Mouse (Mus musculus) embryo, embryonic 11.5 days (tissue): ENCODE data around the gene S100a7a.

Experiments
- DNase-seq: peaks from one replicate; pipeline ENCODE4 v3.0.0-alpha.2; 2012; ENCODE audit warnings: low read depth, low spot score

Gene S100a7a

DNA sequence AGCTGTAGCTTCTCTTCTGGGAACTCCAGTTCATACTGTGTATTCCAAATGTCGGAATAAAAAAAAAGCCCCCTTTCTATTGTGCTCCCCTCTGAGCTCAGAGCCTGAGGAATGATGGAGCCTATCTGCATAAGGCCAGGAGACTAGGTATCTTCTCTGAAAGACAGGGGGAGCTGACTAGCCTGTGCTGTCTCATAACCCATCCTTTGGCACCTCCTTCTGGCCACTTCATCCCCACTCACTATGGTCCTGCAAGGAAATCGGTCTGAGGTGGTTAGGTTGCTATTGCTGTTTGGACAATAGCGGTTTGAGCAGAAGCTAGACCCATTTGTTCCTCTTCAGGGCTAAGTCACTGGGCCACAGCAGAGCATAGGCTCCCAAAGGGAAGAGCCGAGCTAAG is 26.0 kb upstream of the S100a7a start:
- no peak for DNase-seq

DNA sequence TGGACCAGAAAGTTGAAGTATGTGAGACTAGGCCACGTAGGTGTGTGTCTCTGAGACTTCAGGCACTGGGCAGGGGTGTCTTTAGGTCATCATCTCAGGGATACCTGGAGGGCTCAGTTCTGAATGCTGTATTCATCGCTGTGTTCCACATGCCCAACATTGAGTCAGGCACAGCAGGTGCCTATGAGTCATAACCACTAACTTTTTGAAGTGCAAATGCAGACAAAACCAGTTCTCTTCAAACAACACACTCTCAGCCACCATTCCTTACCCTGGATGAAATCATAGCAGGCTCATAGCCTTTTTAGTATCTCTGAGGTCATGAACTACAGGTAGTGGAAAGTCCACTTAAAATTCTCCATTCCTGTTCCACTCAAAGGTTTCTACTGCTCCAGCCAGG is 24.5 kb upstream of the S100a7a start:
- no peak for DNase-seq

DNA sequence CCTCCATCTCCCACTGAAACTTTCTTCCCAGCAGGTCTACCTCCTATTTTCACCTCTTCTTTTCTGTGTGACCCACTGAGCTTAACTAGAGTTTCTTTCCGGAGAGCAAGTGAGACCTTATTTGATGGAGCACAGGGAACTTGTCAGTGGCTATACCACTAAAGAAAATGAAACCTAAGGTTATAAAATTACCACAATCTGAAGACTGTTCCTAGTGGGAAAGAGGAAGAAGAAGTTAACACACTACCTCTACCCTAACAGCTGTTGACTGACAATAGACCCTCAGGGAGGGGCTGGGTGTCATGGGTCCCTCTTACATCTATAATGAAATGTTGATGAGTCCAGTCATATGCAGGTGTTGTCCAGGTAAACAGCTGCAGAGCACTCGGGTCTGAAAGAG is 21.8 kb upstream of the S100a7a start:
- no peak for DNase-seq

DNA sequence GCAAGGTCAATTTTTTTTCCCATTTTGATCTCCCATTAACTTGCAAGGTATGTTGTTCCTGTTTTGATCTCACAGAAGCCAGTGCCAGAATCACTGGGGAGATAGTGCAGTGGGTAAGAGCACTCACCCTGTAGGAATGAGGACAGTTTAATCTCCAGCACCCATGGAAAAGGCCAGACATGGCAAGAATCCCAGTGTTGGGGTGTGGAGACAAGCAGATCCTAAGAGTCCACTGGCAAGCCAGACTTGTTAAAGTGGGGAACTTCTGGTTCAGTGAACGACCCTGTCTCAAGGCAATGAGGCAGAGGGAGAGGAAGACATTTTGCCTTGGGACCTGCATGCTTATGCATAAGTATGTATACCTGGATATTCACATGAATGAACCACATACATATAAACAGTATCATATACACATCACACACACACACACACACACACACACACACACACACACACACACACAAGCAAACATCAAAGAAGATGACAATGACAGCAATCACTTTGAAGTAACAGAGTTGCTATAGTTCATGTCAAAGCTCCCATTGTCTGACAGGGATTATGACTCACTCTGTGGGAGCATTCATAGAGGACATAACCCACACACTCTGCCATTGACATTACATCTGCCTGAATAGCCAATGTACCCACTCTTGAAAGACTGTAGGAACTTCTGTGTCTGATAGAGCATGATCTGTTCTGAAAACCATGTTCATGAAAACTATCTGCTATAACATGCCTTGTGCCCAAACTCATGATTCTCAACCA is 15.1 kb upstream of the S100a7a start:
- no peak for DNase-seq

DNA sequence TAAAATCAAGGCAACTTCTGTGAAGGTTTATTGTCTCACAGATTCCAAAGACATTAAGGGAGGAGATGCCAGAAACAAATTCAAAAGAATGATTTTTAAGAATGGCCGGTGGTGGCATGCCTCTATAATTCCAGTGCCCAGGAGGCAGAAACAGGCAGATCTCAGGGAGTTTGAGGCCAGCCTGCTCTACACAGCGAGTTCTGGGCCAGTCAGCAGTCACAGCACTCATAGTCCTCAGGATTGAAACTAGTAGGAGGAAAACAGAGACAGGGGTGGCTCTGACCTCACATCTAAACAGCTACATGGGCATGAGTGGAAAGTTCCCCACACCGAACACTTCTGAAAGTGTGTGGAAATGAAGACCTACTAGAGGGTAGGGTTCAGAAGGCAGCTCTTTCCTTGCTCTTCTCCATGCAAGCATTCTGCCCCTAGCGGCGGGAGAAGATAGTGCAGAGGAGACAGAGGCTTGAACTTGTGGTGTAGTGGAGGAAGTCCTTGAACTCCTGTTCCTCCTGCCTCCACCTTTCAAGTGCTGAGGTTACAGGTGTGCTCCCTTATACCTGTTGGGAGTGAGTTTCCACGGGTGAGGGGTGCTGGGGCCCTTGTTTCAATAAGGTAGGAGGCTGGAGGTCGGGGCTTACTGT is 14.2 kb upstream of the S100a7a start:
- no peak for DNase-seq

DNA sequence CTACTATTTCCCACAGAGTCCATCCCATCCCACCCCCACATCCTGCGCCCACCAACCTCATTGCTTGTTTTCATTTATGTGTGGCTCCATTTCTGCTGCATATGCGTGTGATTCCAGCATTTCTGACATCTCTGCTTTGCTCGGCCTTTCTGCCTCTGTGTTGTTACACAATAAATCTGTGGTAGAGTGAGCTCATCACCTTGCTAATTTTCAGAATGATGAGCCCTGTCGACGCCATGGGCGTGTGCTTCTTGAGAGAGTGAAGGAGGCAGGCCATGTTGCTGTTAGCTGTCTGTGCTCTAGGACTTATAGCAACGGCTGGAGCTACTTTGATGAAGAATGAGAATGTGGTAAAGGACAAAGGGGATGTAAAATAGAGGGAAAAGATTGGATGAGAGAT is 12.8 kb upstream of the S100a7a start:
- DNase-seq, result no peak

DNA sequence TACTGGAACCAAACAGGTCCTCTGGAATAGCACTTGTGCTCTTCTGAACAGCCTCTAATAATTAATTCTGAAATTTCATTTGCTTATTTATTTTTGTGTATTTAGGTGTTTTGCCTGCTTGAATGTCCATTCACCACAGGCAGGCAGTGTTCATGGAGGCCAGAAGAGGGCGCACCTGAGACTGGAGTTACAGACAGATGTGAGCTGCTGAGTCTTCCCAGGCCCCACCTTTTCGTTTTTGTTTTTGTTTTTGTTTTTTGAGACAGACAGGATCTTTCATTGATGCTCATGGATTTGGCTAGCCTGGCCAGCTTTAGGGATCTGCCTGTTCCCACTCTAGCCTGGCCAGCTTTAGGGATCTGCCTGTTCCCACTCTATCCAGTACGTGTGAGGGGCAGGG is 9.6 kb upstream of the S100a7a start:
- no peak for DNase-seq

DNA sequence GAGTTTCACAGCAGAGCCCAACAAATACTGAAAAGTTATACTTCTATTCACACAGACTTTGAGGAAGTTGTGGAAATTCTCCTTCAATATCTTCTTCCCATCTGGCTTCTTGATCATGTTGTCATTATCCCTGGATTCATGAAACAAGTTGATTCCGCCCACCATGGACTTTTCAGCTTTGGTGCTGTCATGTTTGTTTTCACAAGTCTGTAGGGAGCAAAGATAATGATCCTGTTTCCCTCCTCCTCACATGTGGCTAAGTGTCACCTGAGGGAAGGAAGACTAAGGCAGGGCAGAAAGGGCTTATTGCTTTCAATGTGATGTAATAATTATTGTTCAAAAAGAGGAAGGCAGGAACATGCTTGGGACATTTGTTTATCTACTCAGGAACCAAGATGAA is 6.5 kb upstream of the S100a7a start:
- DNase-seq, result no peak

DNA sequence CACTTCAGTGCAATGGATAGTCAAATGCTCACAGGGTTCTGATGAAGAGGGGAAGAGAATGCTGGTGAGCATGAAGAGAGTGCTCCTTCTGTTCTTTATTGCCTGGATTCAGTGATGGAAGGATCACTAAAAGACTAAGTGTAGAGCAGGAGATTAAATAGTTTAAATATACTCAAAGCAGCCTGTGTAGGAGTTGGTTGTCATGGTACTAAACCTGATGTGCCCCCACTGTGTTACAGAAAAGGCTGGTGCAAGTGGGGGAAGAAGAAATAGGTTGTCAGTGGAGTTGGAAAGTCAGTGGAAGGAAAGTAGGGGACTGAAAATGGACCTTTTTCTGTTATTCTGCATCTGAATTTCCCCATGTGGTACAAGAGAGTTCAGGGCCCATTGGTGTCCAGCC is 4.8 kb upstream of the S100a7a start:
- DNase-seq, result no peak

DNA sequence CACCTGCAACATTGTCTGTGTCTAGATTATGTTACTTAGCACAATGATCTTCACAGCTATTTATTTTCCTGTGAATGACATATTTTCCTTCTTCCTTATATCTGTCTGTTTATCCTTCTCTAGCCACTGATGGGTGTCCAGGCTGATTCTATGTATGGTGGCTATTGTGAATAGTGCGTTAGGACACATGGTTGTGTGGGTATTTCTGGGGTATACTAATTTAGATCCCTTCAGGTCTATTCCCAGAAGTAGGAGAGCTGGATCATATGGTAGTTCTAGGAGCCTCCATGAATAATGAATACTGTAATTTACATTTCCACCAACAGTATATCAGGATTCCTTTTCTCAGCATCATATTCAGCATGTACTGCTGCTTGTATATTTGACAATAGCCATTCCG is 4.0 kb upstream of the S100a7a start:
- no peak for DNase-seq

DNA sequence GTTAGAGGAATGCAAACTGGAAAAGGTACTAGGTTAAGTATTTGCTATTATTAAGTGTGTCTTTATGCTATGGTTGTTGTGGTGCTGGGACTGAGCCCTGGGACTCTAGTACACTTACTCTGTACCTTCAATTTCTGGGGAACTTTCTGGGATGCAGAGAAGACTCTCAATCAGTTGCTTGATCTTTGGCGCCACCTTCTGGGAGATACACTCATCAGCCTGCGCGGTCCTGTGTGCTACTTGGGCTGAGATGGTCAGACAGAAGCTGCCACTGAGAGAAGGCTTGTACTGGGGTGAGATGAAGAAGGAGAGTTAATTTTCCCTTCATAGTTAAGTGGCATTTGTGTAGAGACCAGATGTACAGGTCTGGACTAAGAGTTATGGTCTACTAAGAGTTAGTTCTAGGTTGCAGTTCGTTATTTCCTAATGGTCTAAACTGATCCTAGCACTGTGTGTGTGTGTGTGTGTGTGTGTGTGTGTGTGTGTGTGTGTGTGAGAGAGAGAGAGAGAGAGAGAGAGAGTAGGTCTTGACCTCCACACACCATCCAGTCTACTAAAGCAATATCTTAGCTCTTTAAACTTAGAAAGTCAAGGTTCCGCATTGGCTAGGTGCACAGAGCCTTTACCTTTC is 824 bp upstream of the S100a7a start:
- peak; percentile 69 for DNase-seq

DNA sequence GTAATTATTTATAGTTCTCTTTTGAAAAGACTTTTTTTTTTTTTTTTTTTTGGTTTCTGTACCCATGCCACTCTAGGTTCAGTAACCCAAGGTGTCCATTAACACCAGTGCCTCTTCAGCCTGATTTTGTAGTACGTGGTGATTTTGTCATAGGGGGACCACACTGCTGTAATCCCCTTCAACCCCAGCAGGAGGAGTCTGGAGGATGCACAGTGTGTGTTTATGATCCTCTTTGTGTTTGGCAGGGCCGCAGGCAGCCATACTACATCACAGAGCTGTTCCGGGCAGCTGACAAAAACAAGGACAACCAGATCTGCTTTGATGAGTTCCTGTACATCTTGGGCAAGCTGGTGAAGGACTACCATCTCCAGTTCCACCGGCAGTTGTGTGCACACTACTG is 3.6 kb downstream of the S100a7a start:
- DNase-seq, result no peak

DNA sequence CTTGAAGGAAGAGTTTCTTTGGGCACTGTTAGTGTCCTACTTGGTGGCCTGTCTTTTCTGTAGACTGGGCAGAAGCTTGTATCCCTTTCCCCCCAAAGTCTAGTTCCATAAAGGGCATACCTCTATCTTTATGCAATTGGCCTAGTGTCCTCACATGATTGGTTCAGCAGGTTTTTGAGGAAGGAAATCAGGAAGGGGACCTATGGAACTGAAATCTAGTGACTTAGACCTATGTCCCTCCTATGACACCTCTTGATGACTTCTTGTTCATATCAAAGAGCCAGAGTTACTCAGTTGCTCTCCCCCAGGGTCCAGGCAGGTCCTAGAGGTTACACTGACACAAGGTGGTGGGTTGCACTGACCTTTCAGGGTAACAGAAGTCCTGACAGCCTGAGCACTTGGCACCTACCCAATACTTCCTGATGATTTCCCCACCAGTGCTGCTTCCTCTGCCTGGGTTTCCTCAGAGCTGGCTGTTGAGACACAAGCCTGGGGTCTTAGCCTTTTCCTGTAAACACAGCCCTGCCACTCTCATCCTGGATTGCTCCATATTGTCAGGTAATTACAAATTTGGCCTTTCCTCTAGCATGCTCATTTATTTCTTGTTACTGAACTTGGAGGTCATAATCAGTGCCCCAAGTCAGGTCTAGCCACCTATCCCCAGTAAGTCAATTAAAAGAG is 5.7 kb downstream of the S100a7a start:
- DNase-seq, result no peak

DNA sequence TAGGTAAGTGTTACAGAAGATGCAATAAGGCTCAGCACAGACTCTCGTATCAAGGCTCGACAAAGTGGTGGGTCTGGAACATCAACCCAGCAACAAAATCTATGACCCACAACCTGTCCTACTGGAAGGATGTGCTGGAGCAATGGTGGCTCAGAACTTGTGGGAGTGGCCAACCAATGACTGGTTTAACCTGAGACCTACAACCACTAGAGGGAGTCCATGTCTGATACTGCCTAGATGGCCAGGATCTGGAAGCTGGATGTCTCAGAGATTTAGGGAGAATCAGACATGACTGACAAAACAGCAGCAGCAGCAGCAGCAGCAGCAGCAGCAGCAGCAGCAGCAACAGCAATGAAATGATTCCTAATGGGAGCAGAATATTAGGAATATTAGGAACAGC is 10.4 kb downstream of the S100a7a start:
- DNase-seq, result no peak

DNA sequence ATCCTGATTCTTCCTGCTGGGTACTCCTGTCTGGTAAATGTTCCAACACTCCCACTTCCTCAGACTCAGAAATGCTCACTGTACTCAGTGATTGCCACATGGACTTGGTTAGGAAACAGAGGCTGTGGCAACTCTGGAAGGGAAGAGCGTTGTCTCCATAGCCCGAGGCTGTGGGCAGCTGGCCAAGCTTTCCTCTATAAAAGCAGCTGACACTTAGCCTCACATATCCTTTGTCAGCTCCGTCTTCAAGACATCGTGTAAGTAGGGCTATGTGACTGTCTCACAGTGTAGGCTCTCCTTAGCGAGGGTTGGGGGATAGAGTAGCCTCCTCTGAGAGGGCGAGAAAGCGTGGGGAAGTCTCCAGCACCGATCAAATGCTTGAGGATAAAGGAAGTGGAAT is 15.0 kb downstream of the S100a7a start, which contains the start of gene S100a8:
S100a8 (plus strand) TSS at position 133 of the 400 bp plus-strand sequence.
- no peak for DNase-seq

DNA sequence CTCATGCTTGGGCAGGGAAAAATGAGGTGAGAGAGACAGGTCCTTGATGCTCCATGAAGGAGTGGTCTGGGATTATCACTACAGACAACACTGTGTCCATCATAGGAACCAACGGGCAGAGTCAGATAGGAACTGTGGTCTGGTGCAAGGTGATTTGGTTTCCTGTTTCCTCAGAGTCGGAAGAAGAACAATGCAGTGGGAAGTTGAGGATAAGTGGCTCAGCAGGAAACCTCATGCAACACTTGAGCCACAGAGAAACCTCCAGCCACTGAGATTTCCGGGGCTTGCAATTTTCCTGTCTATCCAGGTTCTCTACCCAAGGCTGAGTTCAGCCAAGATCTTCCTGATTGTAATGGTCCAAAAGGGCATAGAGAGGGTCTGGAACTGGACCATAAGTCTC is 24.8 kb downstream of the S100a7a start:
- no peak for DNase-seq

DNA sequence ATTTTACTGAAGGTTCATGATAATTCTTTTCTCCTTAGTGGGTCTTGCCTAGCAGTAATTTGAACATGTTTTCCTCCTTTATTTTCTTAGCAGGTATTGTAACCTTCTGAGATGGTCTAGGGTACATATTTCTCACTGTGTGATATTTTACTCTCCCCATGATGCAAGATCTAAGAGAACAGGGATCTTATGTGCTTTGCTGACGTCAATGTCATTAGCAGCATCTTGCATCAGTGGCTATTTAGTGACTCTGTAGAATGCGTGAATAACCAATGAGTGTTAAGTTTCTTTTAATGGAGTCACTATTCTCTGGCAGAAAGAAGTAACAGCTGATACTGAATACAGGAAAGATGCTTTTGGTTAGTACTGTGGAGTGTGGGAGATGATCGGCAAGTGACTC is 30.1 kb downstream of the S100a7a start:
- no peak for DNase-seq

DNA sequence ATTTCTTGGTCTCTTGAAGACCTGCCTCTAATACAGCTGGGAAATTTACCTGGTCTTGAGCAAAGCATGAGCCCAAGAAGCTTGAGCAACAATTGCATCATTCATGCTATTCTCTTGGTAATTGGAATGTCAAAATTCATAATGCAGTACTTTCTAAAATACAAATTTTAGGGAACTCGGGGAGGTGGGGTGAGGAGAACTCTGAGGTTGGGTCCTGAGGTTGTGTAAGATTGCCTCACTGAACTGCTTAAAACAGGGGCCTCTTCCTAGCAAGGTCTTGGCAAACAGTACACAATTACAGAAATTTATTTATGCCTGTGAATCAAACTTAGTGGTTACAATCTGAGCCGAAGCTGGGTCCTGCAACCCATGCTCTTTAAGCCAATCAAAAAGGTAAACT is 33.0 kb downstream of the S100a7a start:
- DNase-seq, result no peak

DNA sequence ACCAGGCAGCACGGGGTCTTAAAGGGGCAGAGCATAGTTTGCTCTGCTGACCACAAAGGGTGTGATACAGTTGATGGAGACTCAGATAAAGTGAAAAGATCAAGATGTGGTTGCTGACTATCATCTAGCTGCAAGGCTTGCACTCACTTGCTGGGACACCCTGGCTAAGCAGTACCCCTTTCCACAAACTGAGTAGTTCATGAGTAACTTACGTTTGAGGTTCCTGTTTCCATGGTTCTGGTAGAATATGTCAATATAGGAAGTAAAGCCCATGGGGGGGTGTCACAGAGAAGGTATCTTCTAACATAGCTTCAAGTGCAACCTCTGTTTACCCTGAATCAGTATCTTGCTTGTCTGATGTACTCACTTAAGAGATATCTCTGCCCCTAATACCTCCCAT is 39.7 kb downstream of the S100a7a start:
- DNase-seq, result no peak

DNA sequence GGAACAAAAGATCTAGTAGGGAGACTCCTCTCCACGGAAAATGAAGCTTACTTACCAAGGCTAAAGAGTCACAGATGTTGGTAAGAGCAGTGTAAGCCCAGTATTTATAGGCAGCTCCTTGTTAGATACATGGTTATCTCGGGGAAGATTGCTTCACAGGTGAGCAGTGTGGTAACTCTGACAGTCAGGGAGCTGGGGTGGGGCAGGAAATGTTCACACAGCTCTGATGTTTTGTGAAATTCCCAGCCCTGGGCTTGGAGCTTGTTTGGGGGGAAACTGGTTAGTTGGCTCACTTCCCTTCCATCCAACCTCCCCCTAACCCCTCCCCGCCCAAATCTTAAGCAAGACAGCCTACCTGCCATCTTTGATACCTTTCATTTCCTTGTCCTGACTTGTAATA is 41.8 kb downstream of the S100a7a start, which contains the start of gene S100a9:
S100a9 (minus strand) TSS at position 109 of the 400 bp plus-strand sequence.
- no peak for DNase-seq

DNA sequence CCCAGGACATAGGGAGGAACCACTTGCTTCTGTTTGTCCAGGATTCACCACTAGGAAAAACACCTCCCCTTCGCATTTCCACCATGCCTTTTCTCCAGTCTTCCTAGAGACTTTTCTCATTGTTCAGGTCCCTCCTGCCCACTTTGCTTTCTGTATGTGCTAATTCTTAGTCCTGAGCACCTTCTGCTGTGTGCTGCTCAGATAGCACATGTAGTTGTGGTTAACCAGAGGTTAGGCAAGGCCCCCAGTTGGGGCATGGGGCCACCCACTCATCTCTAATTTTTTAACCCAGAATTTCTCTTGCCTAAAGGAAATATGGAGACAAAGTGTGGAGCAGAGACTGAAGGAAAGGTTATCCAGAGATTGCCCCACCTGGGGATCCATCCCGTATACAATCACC is 48.4 kb downstream of the S100a7a start:
- DNase-seq, result no peak
